Mouse (Mus musculus): ENCODE measurements around the gene 2310039H08Rik. TPM values are rescaled to one million over a fixed set of nuclear protein-coding genes. Genes with fewer than 3 reads are reported as not detected.

Gene 2310039H08Rik
- polyA plus RNA-seq, 1 experiment from 2014 or later: 43.4 TPM

- Histone ChIP-seq H3K9me3 (ENCODE audit: control insufficient read depth, low read length) (no peaks in the 10 kb centered on the region), H3K4me1 (ENCODE audit: control insufficient read depth, insufficient read depth, low read length) (no peaks in the 10 kb centered on the region), H3K36me3 (ENCODE audit: control insufficient read depth, insufficient read depth, low read length) (peaks cover 6% of the 10 kb centered on the region; the same call in 1 of the 2 replicates), H3K4me2 (ENCODE audit: low read depth, severe bottlenecking) (no peak overlapping the region), H3K27me3 (ENCODE audit: control insufficient read depth, insufficient read depth, low read length) (no peaks in the 10 kb centered on the region), H3K9ac (ENCODE audit: low read length) (no peak overlapping the region), H3K4me3 (ENCODE audit: low read depth, low read length) (no peak overlapping the region), H3K27ac (replicated peaks; ENCODE audit: low read depth, low read length) (no peak overlapping the region)
- ATAC-seq (ENCODE audit: insufficient number of reproducible peaks, low FRiP score, low TSS enrichment, low read depth): no peak
- no peak for DNase-seq (ENCODE audit: low spot score)
- WGBS: 90% methylated on average over 12 of the region's 12 CpGs
Measured at GRCm38 (mm10) chr17:46817734-46818158, 45.3 kb downstream of the 2310039H08Rik start.

- no peak for DNase-seq (ENCODE audit: low spot score)
- no peaks in the 10 kb centered on the region for H3K9me3 ChIP-seq (ENCODE audit: control insufficient read depth, low read length)
- H3K4me1 ChIP-seq (ENCODE audit: control insufficient read depth, insufficient read depth, low read length): no peaks in the 10 kb centered on the region
- no peak overlapping the region for H3K4me3 ChIP-seq (ENCODE audit: low read depth, low read length)
- 93% methylated on average over 7 of the region's 7 CpGs for WGBS
- H3K27ac ChIP-seq (replicated peaks; ENCODE audit: low read depth, low read length): no peak overlapping the region
- H3K36me3 ChIP-seq (ENCODE audit: control insufficient read depth, insufficient read depth, low read length): peaks cover 14% of the 10 kb centered on the region
- no peak overlapping the region for H3K4me2 ChIP-seq (ENCODE audit: low read depth, severe bottlenecking)
- no peaks in the 10 kb centered on the region for H3K27me3 ChIP-seq (ENCODE audit: control insufficient read depth, insufficient read depth, low read length)
- H3K9ac ChIP-seq (ENCODE audit: low read length): no peak overlapping the region
- no peak for ATAC-seq (ENCODE audit: insufficient number of reproducible peaks, low FRiP score, low TSS enrichment, low read depth)
Measured at GRCm38 (mm10) chr17:46820628-46821027, 48.2 kb downstream of the 2310039H08Rik start.

Other genes starting within 250 kb of the 2310039H08Rik start
- gene Cul9, start 226.2 kb upstream of the 2310039H08Rik start, polyA plus RNA-seq (2014; fragmentation: Nextera tagmentation; extraction: Ambion mirVana): 3.8 and 3.9 TPM in 2 replicates
- 8.3 and 9.8 TPM in 2 replicates for gene Srf, start 216.5 kb upstream of the 2310039H08Rik start, polyA plus RNA-seq (2014; fragmentation: Nextera tagmentation; extraction: Ambion mirVana)
- gene Ptk7, start 143.1 kb upstream of the 2310039H08Rik start, polyA plus RNA-seq (2014; fragmentation: Nextera tagmentation; extraction: Ambion mirVana): 50.3 and 60.4 TPM in 2 replicates
- 23.8 and 25.7 TPM in 2 replicates for gene Klc4, start 126.6 kb upstream of the 2310039H08Rik start, polyA plus RNA-seq (2014; fragmentation: Nextera tagmentation; extraction: Ambion mirVana)
- 106 and 126 TPM in 2 replicates for gene Mrpl2, start 126.4 kb upstream of the 2310039H08Rik start, polyA plus RNA-seq (2014; fragmentation: Nextera tagmentation; extraction: Ambion mirVana)
- gene Cul7, start 122.3 kb upstream of the 2310039H08Rik start, polyA plus RNA-seq (2014; fragmentation: Nextera tagmentation; extraction: Ambion mirVana): 34.6 and 36.3 TPM in 2 replicates
- gene Rrp36, start 98.3 kb upstream of the 2310039H08Rik start, polyA plus RNA-seq (2014; fragmentation: Nextera tagmentation; extraction: Ambion mirVana): 59.8 and 61.3 TPM in 2 replicates
- gene Mea1, start 93.8 kb upstream of the 2310039H08Rik start, polyA plus RNA-seq (2014; fragmentation: Nextera tagmentation; extraction: Ambion mirVana): 153 and 160 TPM in 2 replicates
- gene Klhdc3, start 91.7 kb upstream of the 2310039H08Rik start, polyA plus RNA-seq (2014; fragmentation: Nextera tagmentation; extraction: Ambion mirVana): 117 and 121 TPM in 2 replicates
- 122 and 135 TPM in 2 replicates for gene Ppp2r5d, start 67.5 kb upstream of the 2310039H08Rik start, polyA plus RNA-seq (2014; fragmentation: Nextera tagmentation; extraction: Ambion mirVana)
- gene Pex6, start 61.2 kb upstream of the 2310039H08Rik start, polyA plus RNA-seq (2014; fragmentation: Nextera tagmentation; extraction: Ambion mirVana): 18.1 and 18.5 TPM in 2 replicates
- 0.35 TPM in 1 of 2 replicates, not detected in the other for gene Gnmt, start 43.5 kb upstream of the 2310039H08Rik start, polyA plus RNA-seq (2014; fragmentation: Nextera tagmentation; extraction: Ambion mirVana)
- gene Cnpy3, start 20.4 kb upstream of the 2310039H08Rik start, polyA plus RNA-seq (2014; fragmentation: Nextera tagmentation; extraction: Ambion mirVana): 49.1 and 52.4 TPM in 2 replicates
- gene Ptcra, start 8.9 kb upstream of the 2310039H08Rik start, polyA plus RNA-seq (2014; fragmentation: Nextera tagmentation; extraction: Ambion mirVana): 0.48 and 0.91 TPM in 2 replicates
- 195 and 196 TPM in 2 replicates for gene Rpl7l1, start 10.0 kb downstream of the 2310039H08Rik start, polyA plus RNA-seq (2014; fragmentation: Nextera tagmentation; extraction: Ambion mirVana)
- gene Bicral, start 85.8 kb downstream of the 2310039H08Rik start, polyA plus RNA-seq (2014; fragmentation: Nextera tagmentation; extraction: Ambion mirVana): 4.6 and 5.9 TPM in 2 replicates
- 73.0 and 73.3 TPM in 2 replicates for gene Tbcc, start 118.0 kb downstream of the 2310039H08Rik start, polyA plus RNA-seq (2014; fragmentation: Nextera tagmentation; extraction: Ambion mirVana)
- not detected in 2 replicates for gene Prph2, start 137.8 kb downstream of the 2310039H08Rik start, polyA plus RNA-seq (2014; fragmentation: Nextera tagmentation; extraction: Ambion mirVana)
- 19.2 and 20.2 TPM in 2 replicates for gene Ubr2, start 237.9 kb downstream of the 2310039H08Rik start, polyA plus RNA-seq (2014; fragmentation: Nextera tagmentation; extraction: Ambion mirVana)

Data from limb, embryonic 11.5 days (tissue).